Mouse (Mus musculus) liver, embryonic 14.5 days (tissue): ENCODE data around the gene Fasn. TPM values are rescaled to one million over a fixed set of nuclear protein-coding genes. Genes with fewer than 3 reads are reported as not detected.
A peak's percentile ranks its signal among the peaks of the same experiment; 100 is the strongest.
"Not testable (repeated sequence)": the region's sequence is repeated elsewhere in the genome, so short reads cannot be mapped to it uniquely, and the experiment has no call there.

Experiments
- ATAC-seq: fragments of 200-750 bp; cut with Nextera tagmentation; 2 replicates; pipeline ENCODE4 v1.8.0; 2017; ENCODE audit warnings: moderate number of reproducible peaks, mild to moderate bottlenecking, moderate library complexity; ENCODE audit not compliant: insufficient read depth
- DNase-seq, 3 experiments: peaks; one replicate each; pipeline ENCODE4 v3.0.0-alpha.2; 2012 to 2013; ENCODE audit warnings: low read depth in 3 of 3, low spot score in 3 of 3
- H3K27ac ChIP-seq: fragments of 300-500 bp; sonication (generic); 2 replicates; pipeline ENCODE4 v1.5.1; 2014; ENCODE audit warnings: moderate library complexity, mild to moderate bottlenecking, control low read depth, inconsistent platforms
- H3K27me3 ChIP-seq: fragments of 300-500 bp; sonication (generic); 2 replicates; pipeline ENCODE4 v1.6.1; 2014; ENCODE audit warnings: mild to moderate bottlenecking, low read length, moderate library complexity; ENCODE audit not compliant: control insufficient read depth, insufficient read depth
- H3K36me3 ChIP-seq: fragments of 300-500 bp; sonication (generic); replicated peaks from 2 replicates; pipeline ENCODE4 v1.6.1; 2014; ENCODE audit warnings: low read depth; ENCODE audit not compliant: control insufficient read depth, insufficient read depth
- H3K4me1 ChIP-seq, 2 experiments: fragments of 200-500 bp in 1 of 2; fragments of 300-500 bp in 1 of 2; sonication (generic) in 1 of 2; replicated peaks; 2 replicates each; pipeline ENCODE4 v1.6.1; 2012 to 2014; ENCODE audit warnings: antibody characterized with exemption in 1 of 2, inconsistent platforms in 1 of 2, low read length in 1 of 2; ENCODE audit not compliant: control insufficient read depth in 2 of 2, insufficient read depth in 2 of 2
- H3K4me2 ChIP-seq: fragments of 300-500 bp; sonication (generic); 2 replicates; pipeline ENCODE4 v1.6.1; 2014; ENCODE audit warnings: low read depth, mild to moderate bottlenecking, control low read depth, moderate library complexity
- H3K4me3 ChIP-seq, 2 experiments: fragments of 200-500 bp in 1 of 2; fragments of 300-500 bp in 1 of 2; sonication (generic) in 1 of 2; 2 replicates each; pipeline ENCODE4 v1.5.1; 2012 to 2014; ENCODE audit warnings: low read depth in 2 of 2, low read length in 2 of 2, mild to moderate bottlenecking in 2 of 2, control low read depth in 1 of 2, inconsistent platforms in 1 of 2, moderate library complexity in 1 of 2; ENCODE audit not compliant: insufficient read depth in 1 of 2
- H3K9ac ChIP-seq: fragments of 300-500 bp; sonication (generic); replicated peaks from 2 replicates; pipeline ENCODE4 v1.6.1; 2014; ENCODE audit warnings: mild to moderate bottlenecking, control low read depth, moderate library complexity
- H3K9me3 ChIP-seq: fragments of 300-500 bp; sonication (generic); 2 replicates; pipeline ENCODE4 v1.6.1; 2016; ENCODE audit warnings: low read length, mixed read lengths; ENCODE audit not compliant: control insufficient read depth
- CTCF ChIP-seq: IDR thresholded peaks from 2 replicates; pipeline ENCODE4 v1.5.1; 2016; ENCODE audit warnings: antibody characterized with exemption, low read depth, control low read depth
- EP300 ChIP-seq: IDR thresholded peaks from 2 replicates; pipeline ENCODE4 v1.6.1; 2016; ENCODE audit warnings: antibody characterized with exemption, low read depth
- WGBS: fragments of 180-500 bp; shearing (Covaris S2); extraction: QIAGEN DNeasy Blood & Tissue Kit; methylation state at CpG from one replicate; pipeline ENCODE4 v1.1.7; 2014; ENCODE audit not compliant: insufficient replicate concordance; 5-methylcytosine and 5-hydroxymethylcytosine counted together
- polyA plus RNA-seq, 2 experiments: library from polyadenylated mRNA; depleted of rRNA in 1 of 2; stranded (reverse) in 1 of 2; unstranded in 1 of 2; fragments of >200 nt; fragmentation: Nextera tagmentation in 1 of 2; extraction: Ambion mirVana in 1 of 2; gene quantifications; 2 replicates each; pipeline versions ENCODE4 v1.2.1 to v1.2.3; 2012 to 2014

Gene Fasn
- polyA plus RNA-seq, 2 experiments: 17.7 to 51.6 TPM

DNA sequence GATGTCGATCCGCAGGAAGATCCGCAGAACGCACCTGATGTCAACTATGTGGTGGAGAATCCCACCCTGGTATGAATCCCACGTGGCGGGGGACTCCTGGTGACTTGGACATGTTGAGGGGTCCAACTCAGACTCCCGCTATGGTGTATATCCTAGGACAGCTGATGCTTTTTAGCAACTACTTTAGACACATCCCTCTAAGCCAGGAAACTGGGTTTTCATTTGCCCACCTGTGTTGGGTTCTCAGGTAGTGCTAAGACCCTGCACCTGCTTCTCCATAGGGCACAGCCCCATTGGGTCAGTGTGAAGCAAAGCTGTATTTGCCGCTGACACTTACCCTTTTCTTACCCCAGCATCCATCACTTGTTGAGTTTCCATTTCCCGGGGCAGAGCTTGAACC is 39.2 kb downstream of the Fasn start:
- Histone ChIP-seq H3K9me3 (no peaks in the 10 kb centered on the region), H3K27me3 (no peaks in the 10 kb centered on the region), H3K4me3 (peak overlapping the region; percentile 81 to 84), H3K4me1 (peaks cover 0 to 10% of the 10 kb centered on the region in 2 experiments; a peak in 3 of 4 replicates), H3K36me3 (peaks cover 33% of the 10 kb centered on the region), H3K9ac (peak overlapping the region; percentile 89), H3K27ac (no peak overlapping the region), H3K4me2 (peak overlapping the region; percentile 96)
- ATAC-seq: no peak
- 34% methylated on average over 9 of the region's 9 CpGs for WGBS
- no peak for DNase-seq
- TF ChIP-seq CTCF (no peak), EP300 (no peak)

DNA sequence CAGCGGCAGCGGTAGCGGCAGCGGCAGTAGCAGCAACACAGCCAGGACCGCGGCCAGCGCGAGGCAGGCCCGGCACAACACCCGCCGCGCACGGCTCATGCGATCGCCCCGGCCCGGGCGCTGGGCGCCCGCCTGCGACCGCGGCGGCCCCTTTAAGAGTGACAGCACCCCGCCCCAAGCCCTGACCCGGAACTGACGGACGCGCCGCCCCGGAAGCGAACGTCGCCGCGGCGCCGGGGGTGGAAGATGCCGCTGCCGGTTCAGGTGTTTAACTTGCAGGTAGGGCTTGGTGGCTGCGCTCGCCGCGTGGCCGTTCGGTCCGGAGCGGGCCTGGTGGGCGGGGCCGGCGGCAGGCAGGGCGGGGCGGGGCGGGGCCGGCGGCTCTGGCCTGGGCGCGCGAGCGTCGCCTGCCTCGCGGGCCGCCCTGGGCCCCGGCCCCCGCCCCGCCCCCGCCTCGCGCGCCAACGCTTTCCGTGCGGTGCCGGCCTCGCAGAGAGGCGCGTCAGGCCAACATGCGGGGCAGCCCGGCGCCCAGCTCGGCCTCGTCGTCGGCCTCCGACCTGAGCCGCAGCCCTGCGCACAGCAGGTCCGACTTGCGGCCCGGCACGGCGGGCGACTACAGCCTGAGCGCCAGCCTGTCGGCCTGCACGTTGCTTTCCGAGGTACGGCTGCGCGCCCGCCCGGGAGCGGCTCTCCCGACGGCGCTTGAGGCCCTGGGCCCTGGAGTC is 40.1 kb downstream of the Fasn start, which contains the start of the genes Rfng and Gps1:
Rfng (minus strand) TSS at position 144 of the 728 bp plus-strand sequence.
Gps1 (plus strand) TSS at position 209 of the 728 bp plus-strand sequence.
- Histone ChIP-seq H3K27me3 (no peaks in the 10 kb centered on the region), H3K4me3 (peak within 1 kb of the TSS; percentile 81 to 84), H3K27ac (peak within 1 kb of the TSS; percentile 27), H3K4me1 (peaks cover 0 to 10% of the 10 kb centered on the region in 2 experiments; a peak in 3 of 4 replicates), H3K9me3 (no peaks in the 10 kb centered on the region), H3K36me3 (peaks cover 24% of the 10 kb centered on the region), H3K4me2 (peak within 1 kb of the TSS; percentile 96), H3K9ac (peak within 1 kb of the TSS; percentile 89)
- TF ChIP-seq EP300 (no peak), CTCF (no peak)
- WGBS: under 1% methylated on average over 101 of the region's 107 CpGs
- ATAC-seq (peak; percentile 81), DNase-seq (peak; percentile 59 to 68 (median 66))

- peak overlapping the region; percentile 60 to 81 for H3K4me3 ChIP-seq
- peak; percentile 3; the same call in 1 of the 2 replicates for ATAC-seq
- TF ChIP-seq EP300 (no peak), CTCF (no peak)
- H3K9ac ChIP-seq: peak overlapping the region; percentile 89
- no peak for DNase-seq
- H3K9me3 ChIP-seq: no peaks in the 10 kb centered on the region
- 3% methylated on average over 42 of the region's 42 CpGs for WGBS
- H3K4me2 ChIP-seq: peak overlapping the region; percentile 96
- peak overlapping the region; percentile 27 for H3K27ac ChIP-seq
- peaks cover 0 to 10% of the 10 kb centered on the region in 2 experiments; a peak in 3 of 4 replicates for H3K4me1 ChIP-seq
- peaks cover 21% of the 10 kb centered on the region for H3K36me3 ChIP-seq
- H3K27me3 ChIP-seq: no peaks in the 10 kb centered on the region
These were observed 40.8 kb downstream of the Fasn start for GRCm38 (mm10) chr11:120783426-120784063.

GRCm38 (mm10) chr11:120781361-120781760 is 43.0 kb downstream of the Fasn start:
- not testable (repeated sequence) for ATAC-seq, H3K9ac ChIP-seq, H3K9me3 ChIP-seq, H3K36me3 ChIP-seq, H3K4me2 ChIP-seq, H3K27ac ChIP-seq, H3K27me3 ChIP-seq, H3K4me1 ChIP-seq, DNase-seq, H3K4me3 ChIP-seq
- 88% methylated on average over 6 of the region's 6 CpGs for WGBS

DNA sequence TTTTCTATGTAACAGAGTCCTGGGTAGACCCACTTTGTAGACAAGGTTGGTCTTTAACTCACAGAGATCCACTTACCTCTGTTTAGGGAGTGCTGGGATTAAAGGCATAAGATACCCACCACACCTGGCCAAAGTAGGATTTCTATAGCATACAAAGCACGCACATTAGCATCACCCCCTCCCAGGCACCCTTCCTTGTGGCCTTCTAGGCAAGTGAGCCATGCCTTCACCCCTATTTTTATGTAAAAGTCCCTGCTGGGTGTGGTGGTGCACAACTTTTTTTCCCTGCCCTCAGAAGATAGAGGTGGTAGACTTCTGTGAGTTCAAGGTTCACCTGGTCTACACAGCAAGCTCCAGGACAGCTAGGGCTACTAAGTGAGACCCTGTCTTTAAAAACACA is 44.5 kb downstream of the Fasn start:
- H3K4me2 ChIP-seq: no peak overlapping the region
- no peak overlapping the region for H3K9ac ChIP-seq
- H3K4me1 ChIP-seq: peaks cover 0 to 2% of the 10 kb centered on the region in 2 experiments; a peak in 1 of 4 replicates
- no peak overlapping the region for H3K4me3 ChIP-seq
- no peak overlapping the region for H3K27ac ChIP-seq
- H3K27me3 ChIP-seq: no peaks in the 10 kb centered on the region
- no peak for ATAC-seq
- H3K36me3 ChIP-seq: no peaks in the 10 kb centered on the region
- DNase-seq: no peak
- H3K9me3 ChIP-seq: no peaks in the 10 kb centered on the region
- TF ChIP-seq EP300 (no peak), CTCF (no peak)
- 82% methylated on average over 1 of the region's 1 CpGs for whole genome bisulfite sequencing
